Mouse (Mus musculus) stomach, embryonic 14.5 days (tissue): ENCODE data around the gene Zkscan6. TPM values are rescaled to one million over a fixed set of nuclear protein-coding genes. Genes with fewer than 3 reads are reported as not detected.

Experiments used
- ATAC-seq: fragments of 200-750 bp; cut with Nextera tagmentation; 2 replicates; pipeline ENCODE4 v1.8.0; 2017; ENCODE audit warnings: low read depth, moderate TSS enrichment; ENCODE audit not compliant: insufficient number of reproducible peaks, insufficient read depth, low FRiP score
- H3K27ac ChIP-seq: fragments of 300-500 bp; sonication (generic); 2 replicates; pipeline ENCODE4 v1.5.1; 2014; ENCODE audit warnings: mild to moderate bottlenecking, low read length, moderate library complexity, mixed read lengths
- H3K27me3 ChIP-seq: fragments of 300-500 bp; sonication (generic); 2 replicates; pipeline ENCODE4 v1.6.1; 2014; ENCODE audit warnings: low read length, control low read depth, mixed read lengths; ENCODE audit not compliant: control insufficient read depth, insufficient read depth
- H3K36me3 ChIP-seq: fragments of 300-500 bp; sonication (generic); 2 replicates; pipeline ENCODE4 v1.6.1; 2014; ENCODE audit warnings: mild to moderate bottlenecking, control low read depth, low read length, moderate library complexity, mixed read lengths; ENCODE audit not compliant: control insufficient read depth, insufficient read depth
- H3K4me1 ChIP-seq: fragments of 300-500 bp; sonication (generic); 2 replicates; pipeline ENCODE4 v1.6.1; 2014; ENCODE audit warnings: low read length, control low read depth, mixed read lengths; ENCODE audit not compliant: control insufficient read depth, insufficient read depth
- H3K4me2 ChIP-seq: fragments of 300-500 bp; sonication (generic); replicated peaks from 2 replicates; pipeline ENCODE4 v1.6.1; 2014; ENCODE audit warnings: low read depth, low read length, control low read depth
- H3K4me3 ChIP-seq: fragments of 300-500 bp; sonication (generic); 2 replicates; pipeline ENCODE4 v1.5.1; 2014; ENCODE audit warnings: low read depth, low read length, control low read depth
- H3K9ac ChIP-seq: fragments of 300-500 bp; sonication (generic); replicated peaks from 2 replicates; pipeline ENCODE4 v1.6.1; 2014; ENCODE audit warnings: low read depth, mild to moderate bottlenecking, control low read depth, low read length, moderate library complexity, mixed read lengths
- H3K9me3 ChIP-seq: fragments of 300-500 bp; sonication (generic); 2 replicates; pipeline ENCODE4 v1.6.1; 2016; ENCODE audit warnings: low read depth, low read length, control low read depth; ENCODE audit not compliant: control insufficient read depth
- WGBS: fragments of 180-500 bp; shearing (Covaris S2); extraction: QIAGEN DNeasy Blood & Tissue Kit; methylation state at CpG from one replicate; pipeline ENCODE4 v1.1.7; 2014; 5-methylcytosine and 5-hydroxymethylcytosine counted together
- polyA plus RNA-seq: library from polyadenylated mRNA; unstranded; fragments of >200 nt; fragmentation: Nextera tagmentation; extraction: Ambion mirVana; gene quantifications from 2 replicates; pipeline ENCODE4 v1.2.1, GENCODE M21; 2014

The Zkscan6 gene
- polyA plus RNA-seq, result 14.4 and 15.3 TPM in 2 replicates

DNA sequence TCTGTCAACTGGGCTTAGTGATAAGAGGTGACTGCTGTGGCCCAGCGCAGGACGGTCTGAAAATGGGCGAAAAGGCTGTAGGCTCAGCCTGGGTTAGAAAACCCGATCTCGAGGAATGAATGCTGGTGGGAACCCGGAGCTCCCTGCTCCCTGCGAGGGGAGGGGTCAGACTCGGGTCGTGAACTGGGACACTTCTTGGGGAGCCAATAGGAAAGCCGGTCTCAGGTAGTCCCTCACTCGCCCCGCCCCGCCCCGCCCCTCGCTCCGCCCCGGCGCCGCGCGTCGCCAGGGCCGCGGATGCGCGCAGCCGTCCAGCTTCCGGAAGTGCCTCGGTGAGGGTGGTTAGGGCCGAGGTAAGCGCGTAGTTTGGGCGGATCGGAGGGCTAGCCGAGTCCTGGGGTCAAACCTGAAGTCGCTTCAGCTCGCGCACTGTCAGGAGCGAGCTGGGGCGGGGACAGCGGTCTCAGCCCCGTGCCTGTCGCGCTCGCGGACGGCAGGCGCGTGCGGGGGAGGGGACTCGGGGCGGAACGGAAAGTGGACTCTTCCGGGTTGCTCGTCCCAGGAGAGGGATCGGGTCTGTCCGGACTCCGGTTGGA lies at the start of gene Zkscan6:
Gene Zkscan6, plus strand, starts transcription at position 267 of the 596 bp plus-strand sequence.
- under 1% methylated on average over 58 of the region's 58 CpGs for WGBS
- Histone ChIP-seq H3K27me3 (no peaks in the 10 kb centered on the region), H3K9ac (peak within 1 kb of the TSS; percentile 54), H3K4me1 (no peaks in the 10 kb centered on the region; the same call in 1 of the 2 replicates), H3K27ac (peak within 1 kb of the TSS; percentile 35), H3K4me3 (peak within 1 kb of the TSS; percentile 58), H3K4me2 (peak within 1 kb of the TSS; percentile 75), H3K9me3 (no peaks in the 10 kb centered on the region), H3K36me3 (no peaks in the 10 kb centered on the region)
- peak; percentile 96 for ATAC-seq

GRCm38 (mm10) chr11:65759350-65759749 lies 47.6 kb upstream of the Zkscan6 start:
- WGBS, result 85% methylated on average over 1 of the region's 1 CpGs
- Histone ChIP-seq H3K9me3 (no peaks in the 10 kb centered on the region), H3K4me3 (no peak overlapping the region), H3K36me3 (no peaks in the 10 kb centered on the region), H3K4me2 (no peak overlapping the region), H3K27me3 (no peaks in the 10 kb centered on the region), H3K27ac (no peak overlapping the region), H3K4me1 (0 out of 2 replicates have a peak, but pooled peaks cover 5% of the 10 kb centered on the region), H3K9ac (no peak overlapping the region)
- ATAC-seq, result no peak

DNA sequence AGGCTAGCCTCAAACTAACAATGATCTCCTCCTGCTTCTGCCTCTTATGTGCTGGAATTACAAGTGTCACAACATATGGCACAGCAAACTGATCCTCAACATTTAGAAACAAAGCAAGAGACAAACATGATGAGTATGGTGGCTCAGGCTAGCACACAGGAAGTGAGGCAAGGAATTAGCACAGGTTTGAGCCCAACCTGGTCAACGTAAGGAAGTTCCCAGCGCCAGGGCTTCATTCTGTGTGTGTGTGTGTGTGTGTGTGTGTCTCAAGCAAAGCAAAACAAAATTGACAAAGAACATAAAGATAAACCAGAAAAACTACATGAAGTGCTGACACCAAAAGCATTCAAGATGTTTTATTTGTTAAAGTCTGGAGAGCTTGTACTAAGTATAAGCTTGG lies 46.1 kb upstream of the Zkscan6 start:
- 94% methylated on average over 2 of the region's 2 CpGs for WGBS

DNA sequence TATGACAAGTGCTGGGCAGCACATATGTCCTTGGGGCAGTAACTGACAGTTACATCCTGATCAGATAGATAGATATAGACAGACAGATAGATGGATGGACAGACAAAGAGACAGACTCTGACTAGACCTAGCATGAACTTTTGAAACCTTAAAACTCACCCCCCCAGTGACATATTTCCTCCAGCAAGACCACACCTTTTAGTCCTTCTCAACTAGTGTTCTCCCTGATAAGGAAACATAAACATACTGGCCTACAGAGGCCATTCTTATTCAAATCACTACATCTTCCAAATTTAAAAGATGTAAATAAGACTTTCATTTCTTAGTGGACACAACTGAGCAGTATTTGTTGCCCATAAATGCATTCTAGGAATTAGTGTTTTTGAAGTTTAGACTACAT lies 38.5 kb upstream of the Zkscan6 start:
- H3K27ac ChIP-seq, result no peak overlapping the region
- no peaks in the 10 kb centered on the region for H3K36me3 ChIP-seq
- H3K9ac ChIP-seq, result no peak overlapping the region
- no peak for ATAC-seq
- no peak overlapping the region for H3K4me3 ChIP-seq
- no peaks in the 10 kb centered on the region for H3K9me3 ChIP-seq
- H3K4me1 ChIP-seq, result peaks cover 2% of the 10 kb centered on the region; the same call in 1 of the 2 replicates
- no peaks in the 10 kb centered on the region for H3K27me3 ChIP-seq
- H3K4me2 ChIP-seq, result no peak overlapping the region

More for the DNA sequence above, 46.1 kb upstream of the Zkscan6 start:
- no peak overlapping the region for H3K4me2 ChIP-seq
- no peaks in the 10 kb centered on the region for H3K36me3 ChIP-seq
- no peaks in the 10 kb centered on the region for H3K9me3 ChIP-seq
- H3K27ac ChIP-seq, result no peak overlapping the region
- no peak for ATAC-seq
- no peak overlapping the region for H3K4me3 ChIP-seq
- H3K27me3 ChIP-seq, result no peaks in the 10 kb centered on the region
- H3K4me1 ChIP-seq, result no peaks in the 10 kb centered on the region
- H3K9ac ChIP-seq, result no peak overlapping the region

DNA sequence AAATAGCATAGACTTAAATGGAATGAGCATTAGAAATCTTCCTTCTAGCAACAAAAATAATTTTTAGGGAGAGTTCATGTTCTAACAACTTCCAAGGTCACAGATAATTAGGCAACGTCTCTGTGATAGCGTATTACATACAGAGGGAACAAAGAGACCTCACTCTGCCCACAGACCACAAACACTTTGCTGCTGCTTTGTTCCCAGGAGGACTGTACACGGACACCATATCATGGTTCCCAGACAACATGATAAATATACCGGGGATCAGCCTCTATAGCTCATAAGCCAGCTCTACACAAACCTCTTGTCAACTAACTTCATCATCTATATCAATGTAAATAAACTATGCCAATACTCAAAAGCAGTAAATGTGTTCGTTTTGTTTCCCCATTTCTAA lies 37.0 kb upstream of the Zkscan6 start:
- Histone ChIP-seq H3K27ac (no peak overlapping the region), H3K4me3 (no peak overlapping the region), H3K4me1 (peaks cover 7% of the 10 kb centered on the region), H3K36me3 (no peaks in the 10 kb centered on the region), H3K4me2 (no peak overlapping the region), H3K9ac (no peak overlapping the region), H3K27me3 (no peaks in the 10 kb centered on the region), H3K9me3 (no peaks in the 10 kb centered on the region)
- no peak for ATAC-seq
- 65% methylated on average over 5 of the region's 5 CpGs for WGBS

- WGBS, result 98% methylated on average over 1 of the region's 1 CpGs
- no peak overlapping the region for H3K27ac ChIP-seq
- H3K27me3 ChIP-seq, result no peaks in the 10 kb centered on the region
- H3K9ac ChIP-seq, result no peak overlapping the region
- H3K4me2 ChIP-seq, result no peak overlapping the region
- no peak for ATAC-seq
- H3K4me3 ChIP-seq, result no peak overlapping the region
- no peaks in the 10 kb centered on the region for H3K9me3 ChIP-seq
- peaks cover 7% of the 10 kb centered on the region for H3K4me1 ChIP-seq
- H3K36me3 ChIP-seq, result no peaks in the 10 kb centered on the region
Observed at GRCm38 (mm10) chr11:65771546-65771945, 35.4 kb upstream of the Zkscan6 start.

DNA sequence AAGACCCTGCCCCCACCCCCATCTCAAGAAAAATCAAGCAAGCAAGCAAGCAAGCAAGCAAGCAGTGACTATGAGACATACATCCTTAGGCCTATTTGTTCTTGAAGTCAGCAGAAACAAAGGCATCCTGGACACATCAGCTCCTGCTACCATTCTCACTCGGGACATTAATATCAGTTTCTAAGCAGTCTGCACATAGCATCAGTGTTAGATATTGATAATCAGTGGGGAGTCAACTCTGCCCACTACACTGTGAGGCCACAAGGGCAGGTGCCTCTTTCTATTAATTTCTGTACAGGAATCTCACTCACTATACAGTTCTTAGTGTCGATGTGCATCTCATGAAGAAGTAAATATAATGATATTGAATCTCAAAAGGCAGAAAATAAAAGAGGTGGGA lies 33.4 kb upstream of the Zkscan6 start:
- 70% methylated on average over 2 of the region's 2 CpGs for WGBS
- no peaks in the 10 kb centered on the region for H3K36me3 ChIP-seq
- no peak for ATAC-seq

GRCm38 (mm10) chr11:65773946-65774656 lies 32.9 kb upstream of the Zkscan6 start:
- Histone ChIP-seq H3K36me3 (no peaks in the 10 kb centered on the region), H3K9ac (no peak overlapping the region), H3K27ac (no peak overlapping the region; the same call in 1 of the 2 replicates), H3K27me3 (no peaks in the 10 kb centered on the region), H3K9me3 (no peaks in the 10 kb centered on the region), H3K4me2 (no peak overlapping the region), H3K4me1 (peaks cover 24% of the 10 kb centered on the region), H3K4me3 (no peak overlapping the region)
- no peak for ATAC-seq
- WGBS, result 47% methylated on average over 6 of the region's 6 CpGs

More for the DNA sequence above, 33.4 kb upstream of the Zkscan6 start:
- no peaks in the 10 kb centered on the region for H3K27me3 ChIP-seq
- H3K4me3 ChIP-seq, result no peak overlapping the region
- H3K9ac ChIP-seq, result no peak overlapping the region
- H3K4me1 ChIP-seq, result peaks cover 22% of the 10 kb centered on the region
- H3K4me2 ChIP-seq, result no peak overlapping the region
- no peak overlapping the region; the same call in 1 of the 2 replicates for H3K27ac ChIP-seq
- H3K9me3 ChIP-seq, result no peaks in the 10 kb centered on the region
